11 mouse cellular contexts compared by ENCODE assay signal in genomic region chr2:25168665-25168978, GRCm38 (mm10). TPM values are rescaled to one million over a fixed set of nuclear protein-coding genes. Genes with fewer than 3 reads are reported as not detected.
DNase-seq lines count a peak whose midpoint lies in the region; ATAC-seq and TF ChIP-seq lines count a peak whose summit lies in the region.
"Had no signal": no experiment of that assay in that cellular context is flagged by ENCODE, and none has a peak within 500 bp of the region (broad histone marks: within the 10 kb centered on the region; RNA-seq: fewer than 3 reads in every experiment).

No protein-coding gene starts in this region.

- H3K9me3 ChIP-seq in forebrain, embryonic 11.5 days (ENCODE audit: control insufficient read depth, low read length), result no peaks in the 10 kb centered on the region
- H3K9me3 ChIP-seq in limb, embryonic 11.5 days (ENCODE audit: control insufficient read depth, low read length), result no peaks in the 10 kb centered on the region
- no peaks in the 10 kb centered on the region for H3K9me3 ChIP-seq in neural tube, embryonic 12.5 days

- H3K27me3 ChIP-seq in forebrain, embryonic 11.5 days (ENCODE audit: control insufficient read depth, insufficient read depth, low read length), result no peaks in the 10 kb centered on the region
- H3K27me3 ChIP-seq in limb, embryonic 11.5 days (ENCODE audit: control insufficient read depth, insufficient read depth, low read length), result no peaks in the 10 kb centered on the region
- H3K27me3 ChIP-seq in neural tube, embryonic 12.5 days (replicated peaks), result no peaks in the 10 kb centered on the region

- peak overlapping the region; percentile 61 for H3K4me2 ChIP-seq in forebrain, embryonic 11.5 days (ENCODE audit: low read depth, low read length, severe bottlenecking)
- H3K4me2 ChIP-seq in limb, embryonic 11.5 days (ENCODE audit: low read depth, severe bottlenecking), result peak overlapping the region; percentile 85
- peak overlapping the region; percentile 88 for H3K4me2 ChIP-seq in neural tube, embryonic 12.5 days (replicated peaks)

- peak overlapping the region; percentile 55 for H3K4me3 ChIP-seq in layer of hippocampus, adult 2 months
- H3K4me3 ChIP-seq in forebrain, embryonic 11.5 days (ENCODE audit: low read depth, low read length), result peak overlapping the region; percentile 33
- peak overlapping the region; percentile 39 for H3K4me3 ChIP-seq in limb, embryonic 11.5 days (ENCODE audit: low read depth, low read length)
- H3K4me3 ChIP-seq in neural tube, embryonic 12.5 days, result peak overlapping the region; percentile 43

- no peak for TF ChIP-seq CTCF in layer of hippocampus, adult 2 months (conservative IDR thresholded peaks at IDR 0.05)

- WGBS in forebrain, embryonic 11.5 days, result 2% methylated on average over 2 of the region's 2 CpGs
- WGBS in limb, embryonic 11.5 days, result 16% methylated on average over 2 of the region's 2 CpGs
- WGBS in neural tube, embryonic 12.5 days, result 8% methylated on average over 2 of the region's 2 CpGs

- H3K9ac ChIP-seq in forebrain, embryonic 11.5 days (ENCODE audit: low read length), result peak overlapping the region; percentile 57
- H3K9ac ChIP-seq in limb, embryonic 11.5 days (ENCODE audit: low read length), result no peak overlapping the region; the same call in 1 of the 2 replicates
- H3K9ac ChIP-seq in neural tube, embryonic 12.5 days, result 0 out of 2 replicates have a peak overlapping the region, but pooled peaks have one; percentile 57

- H3K4me1 ChIP-seq in forebrain, embryonic 11.5 days (replicated peaks; ENCODE audit: control insufficient read depth, insufficient read depth, low read length), result peaks cover 25% of the 10 kb centered on the region
- H3K4me1 ChIP-seq in limb, embryonic 11.5 days (ENCODE audit: control insufficient read depth, insufficient read depth, low read length), result peaks cover 18% of the 10 kb centered on the region
- H3K4me1 ChIP-seq in neural tube, embryonic 12.5 days, result peaks cover 53% of the 10 kb centered on the region

- DNase-seq in layer of hippocampus, adult 2 months (ENCODE audit: low spot score in 2 of 2), result no peak
- no peak for DNase-seq in layer of hippocampus, adult 8-10 months (ENCODE audit: low spot score in 2 of 2)
- DNase-seq in forebrain, embryonic 11.5 days (ENCODE audit: low spot score), result no peak
- no peak for DNase-seq in limb, embryonic 11.5 days (ENCODE audit: low spot score)
- DNase-seq in layer of hippocampus, postnatal 25 days (ENCODE audit: extremely low spot score in 1 of 2, low spot score in 1 of 2), result no peak
- no peak for DNase-seq in thymus, postnatal 10 days (ENCODE audit: low spot score in 2 of 2)
- DNase-seq in lung, postnatal 25 days (ENCODE audit: low spot score), result no peak
- DNase-seq: cerebellum, adult 11 months had no signal

- no peaks in the 10 kb centered on the region for H3K36me3 ChIP-seq in forebrain, embryonic 11.5 days (ENCODE audit: control insufficient read depth, insufficient read depth, low read length)
- no peaks in the 10 kb centered on the region for H3K36me3 ChIP-seq in limb, embryonic 11.5 days (ENCODE audit: control insufficient read depth, insufficient read depth, low read length)
- no peaks in the 10 kb centered on the region for H3K36me3 ChIP-seq in neural tube, embryonic 12.5 days

- peak overlapping the region; percentile 83 for H3K27ac ChIP-seq in layer of hippocampus, adult 2 months
- peak overlapping the region; percentile 91 for H3K27ac ChIP-seq in forebrain, embryonic 11.5 days (ENCODE audit: low read depth, low read length)
- H3K27ac ChIP-seq in limb, embryonic 11.5 days (replicated peaks; ENCODE audit: low read depth, low read length), result peak overlapping the region; percentile 45; the same call in 1 of the 2 replicates
- peak overlapping the region; percentile 42; the same call in 1 of the 2 replicates for H3K27ac ChIP-seq in neural tube, embryonic 12.5 days

- no peak for ATAC-seq in forebrain, embryonic 11.5 days (replicated peaks; ENCODE audit: low FRiP score)
- no peak; the same call in 1 of the 2 replicates for ATAC-seq in limb, embryonic 11.5 days (ENCODE audit: insufficient number of reproducible peaks, low FRiP score, low TSS enrichment, low read depth)
- ATAC-seq in neural tube, embryonic 12.5 days (ENCODE audit: low FRiP score, low read depth), result peak; percentile 52

RNA-seq across cellular contexts. Expression of gene Nrarp, which starts 11.9 kb away (rescaled TPM):
- 10 to 100 TPM; 21.3 to 21.9 TPM for total RNA-seq in layer of hippocampus, adult 2 months (2021)
- total RNA-seq in layer of hippocampus, adult 8-10 months (2022), result 10 to 100 TPM; 16.9 to 20.4 (median 19.5) TPM
- 63.6 and 72.1 TPM in 2 replicates for polyA plus RNA-seq in forebrain, embryonic 11.5 days (2014; fragmentation: Nextera tagmentation; extraction: Ambion mirVana)
- polyA plus RNA-seq in limb, embryonic 11.5 days (2014; fragmentation: Nextera tagmentation; extraction: Ambion mirVana), result 8.8 and 10.0 TPM in 2 replicates
- polyA plus RNA-seq in neural tube, embryonic 12.5 days (2016; fragmentation: Nextera tagmentation; extraction: Ambion mirVana), result 96.8 and 97.4 TPM in 2 replicates
- total RNA-seq in layer of hippocampus, postnatal 25 days (2021), result 10 to 100 TPM; 27.5 to 35.7 TPM

RNA-seq across cellular contexts. Expression of gene Tor4a, which starts 28.1 kb away (rescaled TPM):
- 1 to 10 TPM; 2.2 to 3.0 TPM for total RNA-seq in layer of hippocampus, adult 2 months (2021)
- 1 to 10 TPM; 2.2 to 4.6 (median 2.8) TPM for total RNA-seq in layer of hippocampus, adult 8-10 months (2022)
- polyA plus RNA-seq in forebrain, embryonic 11.5 days (2014; fragmentation: Nextera tagmentation; extraction: Ambion mirVana), result 1.3 and 1.5 TPM in 2 replicates
- 3.1 and 3.7 TPM in 2 replicates for polyA plus RNA-seq in limb, embryonic 11.5 days (2014; fragmentation: Nextera tagmentation; extraction: Ambion mirVana)
- polyA plus RNA-seq in neural tube, embryonic 12.5 days (2016; fragmentation: Nextera tagmentation; extraction: Ambion mirVana), result 1.5 and 1.8 TPM in 2 replicates
- 1 to 10 TPM; 1.5 TPM for total RNA-seq in layer of hippocampus, postnatal 25 days (2021)

RNA-seq across cellular contexts. Expression of gene Nelfb, which starts 42.7 kb away (rescaled TPM):
- 10 to 100 TPM; 57.0 to 58.5 TPM for total RNA-seq in layer of hippocampus, adult 2 months (2021)
- total RNA-seq in layer of hippocampus, adult 8-10 months (2022), result 10 to 100 TPM; 56.7 to 64.9 (median 64.0) TPM
- 110 TPM in 2 replicates for polyA plus RNA-seq in forebrain, embryonic 11.5 days (2014; fragmentation: Nextera tagmentation; extraction: Ambion mirVana)
- polyA plus RNA-seq in limb, embryonic 11.5 days (2014; fragmentation: Nextera tagmentation; extraction: Ambion mirVana), result 103 and 106 TPM in 2 replicates
- polyA plus RNA-seq in neural tube, embryonic 12.5 days (2016; fragmentation: Nextera tagmentation; extraction: Ambion mirVana), result 104 and 106 TPM in 2 replicates
- total RNA-seq in layer of hippocampus, postnatal 25 days (2021), result 10 to 100 TPM; 55.8 to 58.9 TPM

RNA-seq across cellular contexts. Expression of gene Stpg3, which starts 45.8 kb away (rescaled TPM):
- under 1 TPM in 1 of 2 experiments, not detected in 1; 0.33 TPM for total RNA-seq in layer of hippocampus, adult 2 months (2021)
- under 1 TPM in 2 of 4 experiments, not detected in 2; 0.27 to 0.29 TPM for total RNA-seq in layer of hippocampus, adult 8-10 months (2022)
- polyA plus RNA-seq in forebrain, embryonic 11.5 days (2014; fragmentation: Nextera tagmentation; extraction: Ambion mirVana), result not detected in 2 replicates
- polyA plus RNA-seq in limb, embryonic 11.5 days (2014; fragmentation: Nextera tagmentation; extraction: Ambion mirVana), result 0.19 TPM in 1 of 2 replicates, not detected in the other
- polyA plus RNA-seq in neural tube, embryonic 12.5 days (2016; fragmentation: Nextera tagmentation; extraction: Ambion mirVana), result not detected in 2 replicates
- under 1 TPM in 1 of 2 experiments, not detected in 1; 0.32 TPM for total RNA-seq in layer of hippocampus, postnatal 25 days (2021)
- total RNA-seq: gastrocnemius, postnatal 36 days; liver, adult 2 months had no signal
- polyA plus RNA-seq: liver, adult 2 months had no signal

RNA-seq across cellular contexts. Expression of gene Fam166a, which starts 49.9 kb away (rescaled TPM):
- total RNA-seq in layer of hippocampus, adult 2 months (2021), result not detected
- total RNA-seq in layer of hippocampus, adult 8-10 months (2022), result not detected
- 0.88 and 1.3 TPM in 2 replicates for polyA plus RNA-seq in forebrain, embryonic 11.5 days (2014; fragmentation: Nextera tagmentation; extraction: Ambion mirVana)
- polyA plus RNA-seq in limb, embryonic 11.5 days (2014; fragmentation: Nextera tagmentation; extraction: Ambion mirVana), result not detected in 2 replicates
- polyA plus RNA-seq in neural tube, embryonic 12.5 days (2016; fragmentation: Nextera tagmentation; extraction: Ambion mirVana), result not detected in 2 replicates
- under 1 TPM in 1 of 2 experiments, not detected in 1; 0.59 TPM for total RNA-seq in layer of hippocampus, postnatal 25 days (2021)
- total RNA-seq: gastrocnemius, postnatal 36 days; liver, adult 2 months had no signal
